Mouse (Mus musculus) kidney, embryonic 15.5 days (tissue): ENCODE data around the gene Gm49333. TPM values are rescaled to one million over a fixed set of nuclear protein-coding genes. Genes with fewer than 3 reads are reported as not detected.

Experiments
- ATAC-seq: fragments of 200-750 bp; cut with Nextera tagmentation; replicated peaks from 2 replicates; pipeline ENCODE4 v1.8.0; 2017; ENCODE audit warnings: moderate TSS enrichment; ENCODE audit not compliant: low FRiP score
- H3K27ac ChIP-seq: fragments of 300-500 bp; sonication (generic); 2 replicates; pipeline ENCODE4 v1.5.1; 2015; ENCODE audit warnings: mild to moderate bottlenecking, inconsistent platforms
- H3K27me3 ChIP-seq: fragments of 300-500 bp; sonication (generic); 2 replicates; pipeline ENCODE4 v1.6.1; 2015; ENCODE audit warnings: inconsistent platforms
- H3K36me3 ChIP-seq: fragments of 300-500 bp; sonication (generic); 2 replicates; pipeline ENCODE4 v1.6.1; 2015; ENCODE audit warnings: inconsistent platforms
- H3K4me1 ChIP-seq: fragments of 300-500 bp; sonication (generic); 2 replicates; pipeline ENCODE4 v1.6.1; 2015; ENCODE audit warnings: inconsistent platforms
- H3K4me2 ChIP-seq: fragments of 300-500 bp; sonication (generic); 2 replicates; pipeline ENCODE4 v1.6.1; 2015; ENCODE audit warnings: moderate library complexity, mild to moderate bottlenecking, inconsistent platforms
- H3K4me3 ChIP-seq: fragments of 300-500 bp; sonication (generic); replicated peaks from 2 replicates; pipeline ENCODE4 v1.5.1; 2015; ENCODE audit warnings: mild to moderate bottlenecking, inconsistent platforms
- H3K9ac ChIP-seq: fragments of 300-500 bp; sonication (generic); 2 replicates; pipeline ENCODE4 v1.6.1; 2015; ENCODE audit warnings: mild to moderate bottlenecking, inconsistent platforms
- H3K9me3 ChIP-seq: fragments of 300-500 bp; sonication (generic); replicated peaks from 2 replicates; pipeline ENCODE4 v1.6.1; 2016; ENCODE audit warnings: inconsistent platforms
- WGBS: fragments of 180-500 bp; shearing (Covaris S2); methylation state at CpG from one replicate; pipeline ENCODE4 v1.1.7; 2015; ENCODE audit warnings: mixed read lengths; 5-methylcytosine and 5-hydroxymethylcytosine counted together
- polyA plus RNA-seq: library from polyadenylated mRNA; unstranded; fragments of >200 nt; fragmentation: Nextera tagmentation; extraction: Ambion mirVana; gene quantifications from 2 replicates; pipeline ENCODE4 v1.2.1, GENCODE M21; 2015

The Gm49333 gene
- polyA plus RNA-seq, 1 experiment from 2014 or later, result not detected

- H3K9ac ChIP-seq, result peak overlapping the region; percentile 98
- peaks cover 33% of the 10 kb centered on the region for H3K4me1 ChIP-seq
- H3K27me3 ChIP-seq, result no peaks in the 10 kb centered on the region
- WGBS, result 1% methylated on average over 37 of the region's 78 CpGs
- no peaks in the 10 kb centered on the region for H3K9me3 ChIP-seq
- H3K4me2 ChIP-seq, result peak overlapping the region; percentile 96
- ATAC-seq, result peak; percentile 83
- peak overlapping the region; percentile 97 for H3K4me3 ChIP-seq
- H3K27ac ChIP-seq, result peak overlapping the region; percentile 96
- H3K36me3 ChIP-seq, result peaks cover 38% of the 10 kb centered on the region
Observed at GRCm38 (mm10) chr16:20672965-20673705, 61.7 kb downstream of the Gm49333 start.

DNA sequence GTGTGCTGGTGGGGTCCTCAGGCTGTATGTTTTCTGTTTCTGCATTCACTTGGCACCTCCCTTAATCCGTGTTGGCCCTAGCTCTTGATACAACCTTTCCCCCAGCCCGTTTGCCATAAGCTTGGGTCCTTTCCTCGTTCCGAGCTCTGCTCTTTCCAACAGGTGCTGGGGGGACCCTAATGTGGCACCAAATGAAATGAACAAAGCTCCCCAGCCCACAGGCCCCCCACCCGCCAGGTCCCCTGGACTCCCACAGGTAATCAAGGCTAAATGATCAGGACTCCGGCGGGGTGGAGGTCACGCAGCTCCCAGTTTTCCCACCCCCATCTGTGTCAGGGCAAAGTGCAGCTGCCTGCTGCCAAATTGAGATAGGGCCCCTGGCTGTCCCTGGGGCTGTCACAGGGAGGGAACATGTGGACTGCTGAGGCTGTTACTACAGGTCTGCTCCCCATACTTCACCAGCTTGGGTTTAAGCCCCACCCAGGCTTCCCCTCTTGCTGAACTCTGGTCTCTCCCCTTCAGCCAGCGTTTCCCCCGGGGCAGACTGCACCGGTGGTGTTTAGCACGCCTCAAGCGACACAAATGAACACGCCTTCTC is 62.4 kb downstream of the Gm49333 start:
- H3K4me1 ChIP-seq, result peaks cover 33% of the 10 kb centered on the region
- no peaks in the 10 kb centered on the region for H3K27me3 ChIP-seq
- H3K9me3 ChIP-seq, result no peaks in the 10 kb centered on the region
- peak overlapping the region; percentile 98 for H3K9ac ChIP-seq
- H3K4me3 ChIP-seq, result peak overlapping the region; percentile 97
- WGBS, result 2% methylated on average over 14 of the region's 14 CpGs
- 0 out of 2 replicates have a peak, but pooled peaks have one; percentile 1 for ATAC-seq
- peak overlapping the region; percentile 96 for H3K4me2 ChIP-seq
- peak overlapping the region; percentile 96 for H3K27ac ChIP-seq
- peaks cover 45% of the 10 kb centered on the region for H3K36me3 ChIP-seq

DNA sequence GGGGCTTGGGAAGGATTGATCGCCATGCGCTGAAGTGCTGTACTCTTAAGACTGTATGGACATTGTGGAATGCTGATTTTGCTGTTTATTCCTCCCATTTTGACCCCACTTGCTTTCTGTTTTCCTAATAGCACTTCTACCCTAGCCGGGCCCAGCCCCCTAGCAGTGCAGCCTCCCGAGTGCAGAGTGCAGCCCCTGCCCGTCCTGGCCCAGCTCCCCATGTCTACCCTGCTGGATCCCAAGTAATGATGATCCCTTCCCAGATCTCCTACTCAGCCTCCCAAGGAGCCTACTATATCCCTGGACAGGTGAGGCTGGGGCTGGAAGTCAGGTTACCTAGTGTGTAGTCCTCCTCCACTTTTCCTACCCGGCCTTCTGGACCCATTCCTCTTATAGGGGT is 63.8 kb downstream of the Gm49333 start:
- peak overlapping the region; percentile 96; the same call in 1 of the 2 replicates for H3K4me2 ChIP-seq
- no peak overlapping the region for H3K9ac ChIP-seq
- no peak overlapping the region for H3K27ac ChIP-seq
- 84% methylated on average over 6 of the region's 6 CpGs for WGBS
- no peaks in the 10 kb centered on the region for H3K27me3 ChIP-seq
- H3K36me3 ChIP-seq, result peaks cover 59% of the 10 kb centered on the region
- peak overlapping the region; percentile 97; the same call in 1 of the 2 replicates for H3K4me3 ChIP-seq
- no peak for ATAC-seq
- no peaks in the 10 kb centered on the region for H3K9me3 ChIP-seq
- peaks cover 33% of the 10 kb centered on the region for H3K4me1 ChIP-seq

DNA sequence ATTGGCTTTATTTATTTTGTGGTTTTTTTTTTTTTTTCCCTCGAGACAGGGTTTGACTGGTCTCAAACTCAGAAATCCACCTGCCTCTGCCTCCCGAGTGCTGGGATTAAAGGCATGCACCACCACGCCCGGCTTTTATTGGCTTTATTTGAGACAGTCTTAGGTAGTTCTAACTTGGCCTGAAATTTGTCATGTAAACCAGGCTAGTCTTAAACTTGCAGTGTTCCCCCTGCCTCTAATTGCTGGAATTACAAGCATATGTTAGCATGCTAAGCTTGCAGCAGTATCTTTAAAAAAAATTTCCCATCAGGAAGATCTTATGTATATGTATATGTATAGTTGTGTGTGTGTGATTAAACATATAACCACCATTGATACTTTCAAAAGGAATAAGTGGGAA is 65.3 kb downstream of the Gm49333 start:
- Histone ChIP-seq H3K27me3 (no peaks in the 10 kb centered on the region), H3K4me1 (peaks cover 32% of the 10 kb centered on the region), H3K36me3 (peaks cover 74% of the 10 kb centered on the region), H3K4me3 (no peak overlapping the region), H3K4me2 (no peak overlapping the region), H3K9me3 (no peaks in the 10 kb centered on the region), H3K27ac (no peak overlapping the region), H3K9ac (no peak overlapping the region)
- no peak for ATAC-seq
- WGBS, result 81% methylated on average over 4 of the region's 4 CpGs

DNA sequence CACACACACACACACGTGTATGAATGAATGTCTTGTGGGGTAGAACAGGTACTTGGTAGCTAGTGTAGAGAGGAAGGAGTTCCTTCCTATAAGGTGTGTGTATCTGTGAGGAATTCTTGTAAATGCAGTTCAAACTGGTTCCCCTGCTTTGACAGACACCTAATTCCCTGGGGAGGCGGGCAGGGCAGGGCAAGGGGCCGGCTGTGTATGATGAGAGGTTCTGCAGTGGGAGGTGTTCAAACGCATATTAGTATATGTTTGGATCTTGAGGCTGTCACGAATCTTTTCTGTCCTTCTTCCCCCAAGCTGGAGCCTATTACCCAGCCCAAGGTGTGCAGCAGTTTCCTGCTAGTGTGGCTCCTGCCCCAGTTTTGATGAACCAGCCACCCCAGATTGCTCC is 66.0 kb downstream of the Gm49333 start:
- no peaks in the 10 kb centered on the region for H3K27me3 ChIP-seq
- H3K9me3 ChIP-seq, result no peaks in the 10 kb centered on the region
- 83% methylated on average over 5 of the region's 5 CpGs for WGBS
- H3K4me3 ChIP-seq, result no peak overlapping the region
- peaks cover 27% of the 10 kb centered on the region for H3K4me1 ChIP-seq
- H3K36me3 ChIP-seq, result peaks cover 81% of the 10 kb centered on the region
- H3K4me2 ChIP-seq, result no peak overlapping the region
- H3K9ac ChIP-seq, result no peak overlapping the region
- no peak overlapping the region for H3K27ac ChIP-seq
- ATAC-seq, result no peak

GRCm38 (mm10) chr16:20677974-20678675 is 66.7 kb downstream of the Gm49333 start:
- Histone ChIP-seq H3K4me3 (no peak overlapping the region), H3K27me3 (no peaks in the 10 kb centered on the region), H3K4me2 (no peak overlapping the region), H3K4me1 (peaks cover 27% of the 10 kb centered on the region), H3K27ac (no peak overlapping the region), H3K9me3 (no peaks in the 10 kb centered on the region), H3K36me3 (peaks cover 88% of the 10 kb centered on the region), H3K9ac (no peak overlapping the region)
- ATAC-seq, result no peak
- 80% methylated on average over 10 of the region's 10 CpGs for WGBS

DNA sequence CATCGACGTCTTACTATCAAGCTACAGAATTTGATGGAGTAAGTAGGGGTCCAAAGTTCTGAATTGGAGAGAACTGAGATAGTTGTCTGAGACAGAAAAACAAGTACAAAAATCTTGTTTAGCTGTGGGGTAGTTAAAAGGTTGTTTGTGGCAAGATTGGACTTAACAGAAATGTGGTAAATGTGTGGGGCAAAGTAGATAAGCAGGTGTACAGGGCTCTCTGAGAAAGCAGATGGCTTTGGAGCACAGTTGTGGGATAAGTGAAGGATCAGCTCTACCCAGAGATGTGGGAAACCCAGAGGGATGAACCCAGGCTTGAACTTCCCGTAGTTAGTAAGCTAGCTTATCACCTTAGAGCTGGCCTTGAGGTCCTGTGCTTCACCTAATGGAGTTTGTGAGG is 79.4 kb downstream of the Gm49333 start:
- Histone ChIP-seq H3K9me3 (no peaks in the 10 kb centered on the region), H3K4me3 (no peak overlapping the region), H3K4me1 (peaks cover 31% of the 10 kb centered on the region), H3K36me3 (peaks cover 70% of the 10 kb centered on the region), H3K27me3 (no peaks in the 10 kb centered on the region), H3K27ac (no peak overlapping the region), H3K4me2 (no peak overlapping the region), H3K9ac (no peak overlapping the region)
- no peak for ATAC-seq
- WGBS, result 92% methylated on average over 3 of the region's 3 CpGs

- Histone ChIP-seq H3K9me3 (no peaks in the 10 kb centered on the region), H3K27me3 (peaks cover 4% of the 10 kb centered on the region; the same call in 1 of the 2 replicates), H3K4me2 (no peak overlapping the region), H3K4me1 (peaks cover 40% of the 10 kb centered on the region), H3K9ac (no peak overlapping the region), H3K36me3 (peaks cover 61% of the 10 kb centered on the region), H3K27ac (no peak overlapping the region), H3K4me3 (no peak overlapping the region)
- ATAC-seq, result no peak
- 67% methylated on average over 1 of the region's 1 CpGs for WGBS
Observed at GRCm38 (mm10) chr16:20691617-20692016, 80.2 kb downstream of the Gm49333 start.

- H3K4me1 ChIP-seq, result peaks cover 40% of the 10 kb centered on the region
- H3K4me2 ChIP-seq, result peak overlapping the region; percentile 90; the same call in 1 of the 2 replicates
- H3K9me3 ChIP-seq, result no peaks in the 10 kb centered on the region
- H3K9ac ChIP-seq, result no peak overlapping the region
- peak overlapping the region; percentile 93; the same call in 1 of the 2 replicates for H3K27ac ChIP-seq
- H3K36me3 ChIP-seq, result peaks cover 53% of the 10 kb centered on the region
- H3K27me3 ChIP-seq, result peaks cover 4% of the 10 kb centered on the region; the same call in 1 of the 2 replicates
- 44% methylated on average over 16 of the region's 16 CpGs for WGBS
- H3K4me3 ChIP-seq, result peak overlapping the region; percentile 65
- ATAC-seq, result no peak
Observed at GRCm38 (mm10) chr16:20692241-20692965, 81.0 kb downstream of the Gm49333 start.

DNA sequence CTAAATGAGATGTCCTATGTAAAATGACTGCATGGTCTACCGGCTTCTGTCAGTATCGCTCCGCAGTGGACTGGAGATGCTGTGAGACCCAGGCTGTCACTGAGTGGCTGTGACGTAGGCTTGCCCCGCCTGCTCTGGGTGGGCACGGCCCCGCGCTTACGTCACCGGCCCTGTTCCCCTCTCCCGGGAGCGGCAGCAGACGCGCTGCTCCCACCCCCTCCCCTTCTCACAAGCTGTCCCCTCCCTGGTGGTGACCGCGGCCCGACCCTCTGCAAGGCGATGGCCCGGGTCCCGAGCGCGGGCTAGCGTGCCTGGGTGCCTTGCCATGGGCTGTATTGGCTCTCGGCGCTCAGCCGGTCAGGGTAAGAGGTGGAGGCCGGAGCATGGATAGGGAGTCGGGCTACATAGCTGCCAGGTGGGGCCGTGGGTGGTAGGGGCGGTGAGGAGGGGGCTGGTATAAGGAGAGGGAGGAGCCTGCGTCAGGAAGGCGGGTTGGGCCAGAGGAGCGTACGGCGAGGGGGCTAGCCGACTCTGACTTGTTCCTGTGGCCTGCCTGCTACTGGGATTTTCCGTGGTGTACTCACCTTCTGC is 81.8 kb downstream of the Gm49333 start, which contains the start of gene Fam131a:
TSS of gene Fam131a (plus strand) at position 131 of the 591 bp plus-strand sequence.
- H3K4me3 ChIP-seq, result peak within 1 kb of the TSS; percentile 65
- peak within 1 kb of the TSS; percentile 93 for H3K27ac ChIP-seq
- H3K27me3 ChIP-seq, result peaks cover 4% of the 10 kb centered on the region; the same call in 1 of the 2 replicates
- H3K4me1 ChIP-seq, result peaks cover 40% of the 10 kb centered on the region
- peak within 1 kb of the TSS; percentile 90 for H3K4me2 ChIP-seq
- WGBS, result under 1% methylated on average over 37 of the region's 37 CpGs
- H3K9ac ChIP-seq, result peak within 1 kb of the TSS; percentile 72
- H3K9me3 ChIP-seq, result no peaks in the 10 kb centered on the region
- peak; percentile 96 for ATAC-seq
- peaks cover 45% of the 10 kb centered on the region for H3K36me3 ChIP-seq

- no peak for ATAC-seq
- Histone ChIP-seq H3K9ac (no peak overlapping the region), H3K4me1 (peaks cover 40% of the 10 kb centered on the region), H3K4me2 (peak overlapping the region; percentile 62), H3K4me3 (0 out of 2 replicates have a peak overlapping the region, but pooled peaks have one; percentile 37), H3K9me3 (no peaks in the 10 kb centered on the region), H3K27ac (0 out of 2 replicates have a peak overlapping the region, but pooled peaks have one; percentile 33), H3K36me3 (peaks cover 35% of the 10 kb centered on the region), H3K27me3 (peaks cover 4% of the 10 kb centered on the region; the same call in 1 of the 2 replicates)
- 74% methylated on average over 8 of the region's 8 CpGs for WGBS
Observed at GRCm38 (mm10) chr16:20694781-20695180, 83.4 kb downstream of the Gm49333 start.
